Mouse (Mus musculus) kidney, adult 2 months (tissue): Measurements from ENCODE around the gene Asb15.

Source experiments
- CTCF ChIP-seq: fragments of 200-500 bp; conservative IDR thresholded peaks from 2 replicates; pipeline ENCODE4 v1.5.1; 2011; ENCODE audit warnings: low read depth, mild to moderate bottlenecking, control low read depth, low read length, moderate library complexity, mixed read lengths; ENCODE audit not compliant: insufficient read depth, insufficient read length
- POLR2A ChIP-seq: fragments of 200-500 bp; IDR thresholded peaks from one replicate; pipeline ENCODE4 v1.6.1; 2011; ENCODE audit warnings: low read depth, low read length, control low read depth

GRCm38 (mm10) chr6:24608129-24608528 is 80.2 kb downstream of the Asb15 start:
- TF ChIP-seq CTCF (no peak), POLR2A (no peak)
